Mouse (Mus musculus): Measurements from ENCODE around the gene Fndc8.
"Not testable (repeated sequence)": the region's sequence is repeated elsewhere in the genome, so short reads cannot be mapped to it uniquely, and the experiment has no call there.

DNA sequence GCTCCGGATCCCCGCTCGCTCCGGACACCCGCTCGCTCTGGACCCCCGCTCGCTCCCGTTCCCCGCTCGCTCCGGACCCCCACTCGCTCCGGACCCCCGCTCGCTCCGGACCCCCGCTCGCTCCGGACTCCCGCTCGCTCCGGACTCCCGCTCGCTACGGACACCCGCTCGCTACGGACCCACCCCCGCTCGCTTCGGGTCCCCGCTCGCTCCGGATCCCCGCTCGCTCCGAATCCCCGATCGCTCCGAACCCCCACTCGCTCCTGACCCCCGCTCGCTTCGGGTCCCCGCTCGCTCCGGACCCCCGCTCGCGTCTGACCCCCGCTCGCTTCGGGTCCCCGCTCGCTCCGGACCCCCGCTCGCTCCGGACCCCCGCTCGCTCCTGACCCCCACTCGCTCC, 39.2 kb downstream of the Fndc8 start:
- not testable (repeated sequence) for TF ChIP-seq CTCF, POLR2A (IDR thresholded peaks at IDR 0.05; ENCODE audit: insufficient read depth, low read depth, low read length)

Data from olfactory bulb, adult 2 months (tissue).